Mouse (Mus musculus) liver, postnatal 0 days (tissue): ENCODE data around the gene Gm5447.

Source experiments
- CTCF ChIP-seq: sonication (generic); IDR thresholded peaks from 2 replicates; pipeline ENCODE4 v1.5.1; 2016; ENCODE audit warnings: antibody characterized with exemption, low read depth
- EP300 ChIP-seq: IDR thresholded peaks from 2 replicates; pipeline ENCODE4 v1.6.1; 2016; ENCODE audit warnings: antibody characterized with exemption, low read depth, mild to moderate bottlenecking

- TF ChIP-seq CTCF: no peak
- no peak for TF ChIP-seq EP300
These were observed 23.7 kb downstream of the Gm5447 start for GRCm38 (mm10) chr13:30997526-30998253.
